Mouse (Mus musculus): ENCODE measurements around the gene 1700008O03Rik. TPM values are rescaled to one million over a fixed set of nuclear protein-coding genes. Genes with fewer than 3 reads are reported as not detected.
A peak's percentile ranks its signal among the peaks of the same experiment; 100 is the strongest.

Gene 1700008O03Rik
- total RNA-seq, 2 experiments from 2014 or later: not detected

- ATAC-seq (replicated peaks; ENCODE audit: low FRiP score, poor library complexity, severe bottlenecking): no peak
These were observed 33.5 kb downstream of the 1700008O03Rik start for GRCm38 (mm10) chr7:44351881-44352749.

GRCm38 (mm10) chr7:44350957-44351711 lies 34.5 kb downstream of the 1700008O03Rik start:
- ATAC-seq (replicated peaks; ENCODE audit: low FRiP score, poor library complexity, severe bottlenecking): peak; percentile 66

GRCm38 (mm10) chr7:44349043-44349442 lies 36.6 kb downstream of the 1700008O03Rik start:
- ATAC-seq (replicated peaks; ENCODE audit: low FRiP score, poor library complexity, severe bottlenecking): no peak

- no peak for ATAC-seq (replicated peaks; ENCODE audit: low FRiP score, poor library complexity, severe bottlenecking)
These were observed 41.0 kb downstream of the 1700008O03Rik start for GRCm38 (mm10) chr7:44344622-44345021.

- no peak for ATAC-seq (replicated peaks; ENCODE audit: low FRiP score, poor library complexity, severe bottlenecking)
These were observed 42.1 kb downstream of the 1700008O03Rik start for GRCm38 (mm10) chr7:44343459-44344015.

- no peak for ATAC-seq (replicated peaks; ENCODE audit: low FRiP score, poor library complexity, severe bottlenecking)
These were observed 43.9 kb downstream of the 1700008O03Rik start for GRCm38 (mm10) chr7:44341714-44342113.

- no peak for ATAC-seq (replicated peaks; ENCODE audit: low FRiP score, poor library complexity, severe bottlenecking)
These were observed 44.5 kb downstream of the 1700008O03Rik start for GRCm38 (mm10) chr7:44341119-44341518.

GRCm38 (mm10) chr7:44340226-44340625 lies 45.4 kb downstream of the 1700008O03Rik start:
- no peak for ATAC-seq (replicated peaks; ENCODE audit: low FRiP score, poor library complexity, severe bottlenecking)

- no peak for ATAC-seq (replicated peaks; ENCODE audit: low FRiP score, poor library complexity, severe bottlenecking)
These were observed 48.3 kb downstream of the 1700008O03Rik start for GRCm38 (mm10) chr7:44337121-44337849.

GRCm38 (mm10) chr7:44336046-44337021 lies 49.3 kb downstream of the 1700008O03Rik start:
- ATAC-seq (replicated peaks; ENCODE audit: low FRiP score, poor library complexity, severe bottlenecking): no peak

- ATAC-seq (replicated peaks; ENCODE audit: low FRiP score, poor library complexity, severe bottlenecking): no peak
These were observed 50.4 kb downstream of the 1700008O03Rik start for GRCm38 (mm10) chr7:44335031-44335878.

GRCm38 (mm10) chr7:44334139-44334538 lies 51.5 kb downstream of the 1700008O03Rik start:
- no peak for ATAC-seq (replicated peaks; ENCODE audit: low FRiP score, poor library complexity, severe bottlenecking)

GRCm38 (mm10) chr7:44332336-44332735 lies 53.3 kb downstream of the 1700008O03Rik start:
- no peak for ATAC-seq (replicated peaks; ENCODE audit: low FRiP score, poor library complexity, severe bottlenecking)

GRCm38 (mm10) chr7:44326614-44327013 lies 59.0 kb downstream of the 1700008O03Rik start:
- no peak for ATAC-seq (replicated peaks; ENCODE audit: low FRiP score, poor library complexity, severe bottlenecking)

GRCm38 (mm10) chr7:44322290-44322689 lies 63.3 kb downstream of the 1700008O03Rik start:
- no peak for ATAC-seq (replicated peaks; ENCODE audit: low FRiP score, poor library complexity, severe bottlenecking)

GRCm38 (mm10) chr7:44320886-44321285 lies 64.7 kb downstream of the 1700008O03Rik start:
- ATAC-seq (replicated peaks; ENCODE audit: low FRiP score, poor library complexity, severe bottlenecking): no peak

GRCm38 (mm10) chr7:44317913-44318312 lies 67.7 kb downstream of the 1700008O03Rik start:
- ATAC-seq (replicated peaks; ENCODE audit: low FRiP score, poor library complexity, severe bottlenecking): no peak

- no peak for ATAC-seq (replicated peaks; ENCODE audit: low FRiP score, poor library complexity, severe bottlenecking)
These were observed 73.1 kb downstream of the 1700008O03Rik start for GRCm38 (mm10) chr7:44312484-44312883.

All from erythroid progenitor cell, adult 5-6 weeks (primary cell).